Mouse (Mus musculus) kidney, adult 2 months (tissue): ENCODE measurements around the gene Raver2. TPM values are rescaled to one million over a fixed set of nuclear protein-coding genes. Genes with fewer than 3 reads are reported as not detected.

Experiments
- DNase-seq: peaks from one replicate; pipeline ENCODE4 v3.0.0; 2021
- H3K27ac ChIP-seq: fragments of 200-500 bp; 2 replicates; pipeline ENCODE4 v1.5.1; 2012; ENCODE audit warnings: low read depth, low read length, control low read depth, inconsistent platforms; ENCODE audit not compliant: insufficient read depth
- H3K27me3 ChIP-seq: fragments of 200-500 bp; replicated peaks from 2 replicates; pipeline ENCODE4 v1.6.1; 2012; ENCODE audit warnings: mild to moderate bottlenecking, moderate library complexity, low read length, inconsistent platforms; ENCODE audit not compliant: control insufficient read depth, insufficient read depth
- H3K36me3 ChIP-seq: fragments of 200-500 bp; 2 replicates; pipeline ENCODE4 v1.6.1; 2012; ENCODE audit warnings: mild to moderate bottlenecking, moderate library complexity, low read length, inconsistent platforms; ENCODE audit not compliant: control insufficient read depth, insufficient read depth
- H3K4me1 ChIP-seq: fragments of 200-500 bp; 2 replicates; pipeline ENCODE4 v1.6.1; 2011; ENCODE audit warnings: low read length; ENCODE audit not compliant: control insufficient read depth, insufficient read depth
- H3K4me3 ChIP-seq: fragments of 200-500 bp; 2 replicates; pipeline ENCODE4 v1.5.1; 2011; ENCODE audit warnings: mild to moderate bottlenecking, low read depth, low read length, control low read depth; ENCODE audit not compliant: insufficient read depth
- CTCF ChIP-seq: fragments of 200-500 bp; conservative IDR thresholded peaks from 2 replicates; pipeline ENCODE4 v1.5.1; 2011; ENCODE audit warnings: low read depth, mild to moderate bottlenecking, control low read depth, low read length, moderate library complexity, mixed read lengths; ENCODE audit not compliant: insufficient read depth, insufficient read length
- POLR2A ChIP-seq: fragments of 200-500 bp; IDR thresholded peaks from one replicate; pipeline ENCODE4 v1.6.1; 2011; ENCODE audit warnings: low read depth, low read length, control low read depth
- WGBS: fragments of 180-500 bp; shearing (Covaris S2); methylation state at CpG from one replicate; pipeline ENCODE4 v1.1.7; 2018; 5-methylcytosine and 5-hydroxymethylcytosine counted together
- polyA plus RNA-seq: library from polyadenylated mRNA; depleted of rRNA; stranded (reverse); fragments of >200 nt; gene quantifications from 2 replicates; pipeline ENCODE4 v1.2.3, GENCODE M21; 2012; rRNA removed

Gene Raver2
- polyA plus RNA-seq: 2.2 and 2.3 TPM in 2 replicates

- Histone ChIP-seq H3K27me3 (no peaks in the 10 kb centered on the region), H3K4me3 (peak within 1 kb of the TSS; percentile 63), H3K4me1 (no peaks in the 10 kb centered on the region), H3K36me3 (no peaks in the 10 kb centered on the region), H3K27ac (no peak within 1 kb of the TSS)
- TF ChIP-seq CTCF: no peak
- TF ChIP-seq POLR2A: no peak
- WGBS: 4% methylated on average over 54 of the region's 54 CpGs
- DNase-seq: peak; percentile 50
These were observed at the start of gene Raver2 for GRCm38 (mm10) chr4:101068786-101069153. Raver2 (plus strand) TSS chr4:101068983.

GRCm38 (mm10) chr4:101020596-101020995 is 48.2 kb upstream of the Raver2 start, which contains the start of gene Gm10577:
Gm10577 (minus strand) TSS chr4:101020696.
- no peaks in the 10 kb centered on the region for H3K27me3 ChIP-seq
- no peaks in the 10 kb centered on the region for H3K36me3 ChIP-seq
- 80% methylated on average over 4 of the region's 4 CpGs for whole genome bisulfite sequencing
- no peaks in the 10 kb centered on the region for H3K4me1 ChIP-seq
- no peak within 1 kb of the TSS for H3K4me3 ChIP-seq
- DNase-seq: no peak
- TF ChIP-seq POLR2A (no peak), CTCF (no peak)
- H3K27ac ChIP-seq: no peak within 1 kb of the TSS

GRCm38 (mm10) chr4:101026566-101026965 is 42.2 kb upstream of the Raver2 start:
- TF ChIP-seq CTCF: no peak
- no peak for TF ChIP-seq POLR2A

GRCm38 (mm10) chr4:101026995-101027394 is 41.8 kb upstream of the Raver2 start:
- H3K27ac ChIP-seq: no peak overlapping the region
- 79% methylated on average over 2 of the region's 2 CpGs for WGBS
- no peaks in the 10 kb centered on the region for H3K36me3 ChIP-seq
- H3K4me1 ChIP-seq: no peaks in the 10 kb centered on the region
- H3K4me3 ChIP-seq: no peak overlapping the region
- DNase-seq: no peak
- no peaks in the 10 kb centered on the region for H3K27me3 ChIP-seq
- no peak for TF ChIP-seq POLR2A
- no peak for TF ChIP-seq CTCF

More at GRCm38 (mm10) chr4:101026566-101026965, 42.2 kb upstream of the Raver2 start:
- Histone ChIP-seq H3K36me3 (no peaks in the 10 kb centered on the region), H3K4me1 (no peaks in the 10 kb centered on the region), H3K27me3 (no peaks in the 10 kb centered on the region), H3K4me3 (no peak overlapping the region), H3K27ac (no peak overlapping the region)
- no peak for DNase-seq
- WGBS: 62% methylated on average over 5 of the region's 5 CpGs

- H3K27me3 ChIP-seq: no peaks in the 10 kb centered on the region
- TF ChIP-seq CTCF (no peak), POLR2A (no peak)
- no peak for DNase-seq
- no peaks in the 10 kb centered on the region for H3K4me1 ChIP-seq
- 89% methylated on average over 9 of the region's 9 CpGs for WGBS
- H3K27ac ChIP-seq: no peak overlapping the region
- H3K36me3 ChIP-seq: no peaks in the 10 kb centered on the region
- no peak overlapping the region for H3K4me3 ChIP-seq
These were observed 40.9 kb upstream of the Raver2 start for GRCm38 (mm10) chr4:101027852-101028411.

- no peaks in the 10 kb centered on the region for H3K4me1 ChIP-seq
- H3K36me3 ChIP-seq: no peaks in the 10 kb centered on the region
- no peak overlapping the region for H3K27ac ChIP-seq
- TF ChIP-seq POLR2A: no peak
- TF ChIP-seq CTCF: no peak
- 71% methylated on average over 3 of the region's 3 CpGs for WGBS
- H3K4me3 ChIP-seq: no peak overlapping the region
- no peak for DNase-seq
- no peaks in the 10 kb centered on the region for H3K27me3 ChIP-seq
These were observed 35.7 kb upstream of the Raver2 start for GRCm38 (mm10) chr4:101033047-101033446.

- Histone ChIP-seq H3K4me3 (no peak overlapping the region), H3K4me1 (no peaks in the 10 kb centered on the region), H3K36me3 (no peaks in the 10 kb centered on the region), H3K27ac (no peak overlapping the region), H3K27me3 (no peaks in the 10 kb centered on the region)
- DNase-seq: peak; percentile 7
- 65% methylated on average over 5 of the region's 5 CpGs for WGBS
- TF ChIP-seq CTCF (no peak), POLR2A (no peak)
These were observed 33.7 kb upstream of the Raver2 start for GRCm38 (mm10) chr4:101035131-101035530.
